Mouse (Mus musculus): ENCODE measurements around the gene Gna15.

- no peak for TF ChIP-seq POLR2A (IDR thresholded peaks at IDR 0.05; ENCODE audit: low read depth, low read length)
- no peak for TF ChIP-seq CTCF (IDR thresholded peaks at IDR 0.05; ENCODE audit: extremely low read depth, insufficient read depth, insufficient read length, insufficient replicate concordance)
These were observed 60.5 kb downstream of the Gna15 start for GRCm38 (mm10) chr10:81463531-81463930.

Measured in spleen, adult 2 months (tissue).